Mouse (Mus musculus) embryo, embryonic 11 days (tissue): ENCODE results near the gene Taf3.

Source experiments
- DNase-seq: peaks from one replicate; pipeline ENCODE4 v3.0.0-alpha.2; 2015

The Taf3 gene

DNA sequence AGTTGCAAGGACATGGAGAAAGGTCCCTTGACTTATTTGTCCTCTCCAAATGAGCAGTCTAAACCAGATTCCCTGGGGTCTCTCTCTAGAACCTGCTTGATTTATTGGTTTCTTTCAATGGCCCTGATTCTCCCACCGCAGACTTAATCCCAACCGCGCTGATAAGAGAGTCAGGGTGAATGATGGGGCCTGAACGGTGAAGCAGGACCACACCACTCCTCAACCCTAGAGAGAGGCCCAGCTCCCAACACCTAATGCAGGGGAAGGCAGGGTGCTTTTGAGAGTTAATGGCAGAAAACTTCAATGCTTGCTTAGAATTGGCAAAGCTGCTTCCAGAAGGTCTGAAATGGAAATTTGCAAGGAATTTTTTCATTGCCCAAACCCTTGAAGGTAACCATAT is 173.2 kb downstream of the Taf3 start:
- DNase-seq: peak; percentile 39

DNA sequence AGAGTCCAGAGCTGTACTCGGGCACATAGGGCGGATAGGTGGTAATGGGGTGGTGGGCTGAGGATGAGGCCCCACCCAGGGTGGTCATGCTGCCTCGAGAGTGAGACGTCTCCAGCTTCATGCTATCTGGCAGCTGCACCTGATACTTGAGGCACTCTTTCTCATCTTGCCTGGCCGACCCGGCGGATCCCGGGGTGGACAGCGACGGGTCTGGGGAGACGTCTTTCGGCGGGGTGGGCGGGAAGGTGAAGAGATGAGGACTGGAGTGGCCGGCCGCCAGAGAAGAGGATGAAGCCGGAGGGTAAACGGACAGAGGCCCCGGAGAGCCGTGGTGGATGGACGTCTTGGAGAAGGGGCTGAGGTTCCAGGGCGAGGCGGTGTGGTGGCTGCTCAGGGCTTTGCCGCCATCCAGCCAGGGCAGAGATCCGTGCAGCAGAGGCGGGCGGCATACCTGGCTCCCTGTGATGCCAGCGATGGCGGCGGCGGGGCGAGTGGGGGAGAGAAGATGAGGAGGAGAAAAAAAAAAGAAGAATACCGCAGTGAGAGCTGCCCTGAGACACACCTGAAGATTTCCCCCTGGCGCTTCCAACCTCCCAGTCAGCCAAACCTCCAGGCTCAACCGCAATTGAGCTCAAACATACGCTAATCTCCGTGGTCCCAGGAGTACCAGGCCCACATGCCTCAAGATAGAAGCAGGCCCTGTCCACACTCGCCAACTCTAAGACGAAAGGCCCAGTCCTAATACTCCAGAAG is 173.8 kb downstream of the Taf3 start:
- DNase-seq: peak; percentile 17

DNA sequence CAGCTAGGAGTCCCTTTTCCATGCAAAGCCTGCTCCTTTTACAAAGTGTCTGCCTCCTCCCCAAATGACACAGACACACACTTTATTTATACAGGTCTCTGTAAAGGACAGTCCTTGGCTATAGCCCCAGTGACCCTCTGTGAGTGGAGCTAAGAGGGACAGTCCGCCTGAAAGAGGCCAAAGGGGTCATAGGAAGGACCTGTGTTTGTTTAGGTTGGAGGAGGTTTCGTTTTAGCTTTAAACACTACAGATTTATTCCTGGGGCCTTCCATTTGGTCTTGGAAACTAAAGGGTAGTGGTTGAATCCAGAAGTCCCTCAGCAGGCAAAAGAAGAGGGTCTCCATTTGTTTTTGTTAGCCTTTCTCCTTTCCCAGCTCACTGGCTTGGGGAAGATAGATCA is 174.6 kb downstream of the Taf3 start:
- peak; percentile 7 for DNase-seq

DNA sequence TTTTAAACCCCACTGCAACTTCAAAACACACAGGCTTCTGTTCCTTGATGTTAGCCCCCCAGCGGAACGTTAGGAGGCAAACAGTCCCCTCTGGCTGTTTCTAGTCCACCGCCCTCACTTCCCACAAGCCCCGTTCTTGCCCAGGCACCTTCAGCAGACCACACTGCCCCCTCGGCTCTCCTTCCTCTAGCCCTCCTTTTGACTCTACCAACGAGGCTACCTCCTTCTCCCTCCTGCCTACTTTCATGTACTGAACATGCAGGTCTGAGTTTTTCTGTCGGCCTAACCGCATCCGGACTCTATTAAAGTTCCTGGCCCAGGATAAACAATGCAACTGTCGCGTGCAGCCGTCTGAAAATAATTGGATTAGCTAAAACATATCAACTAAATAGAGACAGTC is 175.7 kb downstream of the Taf3 start:
- peak; percentile 48 for DNase-seq

DNA sequence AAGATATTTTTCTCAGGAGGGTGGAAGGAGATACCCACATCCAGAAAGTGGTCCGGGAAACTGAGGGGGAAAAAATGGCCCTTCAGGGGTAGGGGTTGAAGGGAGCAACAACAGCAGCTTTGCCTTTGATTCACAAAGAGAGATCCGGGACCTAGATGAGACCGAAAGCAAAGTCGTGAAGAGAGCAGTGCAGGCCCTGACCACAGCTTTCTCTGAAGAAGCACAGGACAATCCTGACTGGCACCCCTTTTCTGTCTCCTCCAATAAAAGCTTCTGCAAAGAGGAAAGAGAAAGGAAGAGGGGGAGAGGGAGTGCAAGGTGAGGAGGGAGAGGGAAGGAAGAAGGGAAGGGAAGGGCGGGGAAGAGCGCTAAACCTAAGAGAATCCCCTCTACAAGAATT is 176.6 kb downstream of the Taf3 start:
- DNase-seq: no peak

DNA sequence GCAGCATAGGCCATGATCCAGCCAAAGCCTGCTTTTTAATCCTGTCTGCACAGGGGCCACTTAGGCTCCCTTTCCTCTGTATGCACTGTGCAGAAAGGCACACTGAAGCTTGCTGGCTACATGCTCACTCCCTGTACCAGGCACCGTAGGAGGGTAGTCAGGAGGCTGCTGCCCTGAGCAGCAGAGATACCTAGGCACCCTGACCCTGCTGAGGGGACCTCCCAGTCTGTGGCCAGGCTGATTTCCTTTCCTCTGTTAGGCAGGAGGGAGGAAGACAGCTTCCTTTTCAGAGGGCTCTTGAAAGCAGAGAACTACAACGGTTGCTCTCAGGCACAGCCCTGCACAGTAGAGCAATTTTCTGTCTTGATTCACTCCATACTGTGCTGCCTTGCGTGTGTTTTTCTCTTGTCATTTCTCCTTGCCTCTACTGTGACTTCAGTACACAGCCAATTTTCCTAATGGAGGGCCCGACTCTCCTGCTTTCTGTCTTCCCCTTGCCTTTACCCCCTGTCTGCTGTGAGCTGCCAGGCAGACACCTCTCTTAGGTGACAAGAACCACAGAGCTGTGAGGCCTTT is 177.2 kb downstream of the Taf3 start:
- DNase-seq: peak; percentile 20

DNA sequence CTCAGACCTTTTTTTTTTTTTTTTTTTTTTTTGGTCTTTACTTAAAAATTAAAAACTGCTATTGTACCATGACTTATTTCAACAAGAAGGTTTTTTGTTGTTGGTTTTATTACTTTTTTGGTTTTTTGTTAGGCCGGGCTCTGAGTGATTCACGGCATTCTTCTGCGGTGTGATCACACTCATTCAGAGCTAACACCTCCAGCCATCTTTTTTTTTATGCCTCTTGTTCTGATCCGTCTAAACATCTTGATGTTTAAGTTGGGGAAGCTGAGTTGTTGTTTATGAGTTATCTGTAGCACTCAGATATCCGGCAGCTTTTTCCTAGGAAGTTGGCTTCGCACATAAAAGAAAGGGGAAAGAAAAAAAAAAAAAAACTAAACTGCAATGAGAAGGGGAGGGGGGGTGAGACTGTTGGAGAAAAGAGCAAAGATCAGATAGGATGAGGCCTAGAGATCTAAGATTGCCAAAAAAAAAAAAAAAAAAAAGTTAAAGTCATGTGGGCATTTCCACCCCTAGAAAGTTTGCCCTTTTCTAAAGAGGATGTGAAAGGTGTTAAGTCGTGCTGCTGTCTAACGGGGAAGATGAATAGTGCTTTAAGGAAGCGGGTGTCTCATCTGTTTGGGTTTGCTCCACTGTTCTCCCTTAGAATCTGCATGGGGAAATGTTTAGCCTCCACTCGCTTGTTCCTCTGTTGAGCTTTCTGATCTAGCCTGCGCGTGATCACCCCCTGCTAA is 181.1 kb downstream of the Taf3 start:
- DNase-seq: no peak
